Mouse (Mus musculus) C2C12 (cell line): ENCODE measurements around the gene Isg20l2.

Experiments used
- CEBPB ChIP-seq: IDR thresholded peaks from one replicate; pipeline ENCODE4 v1.6.1; 2011; ENCODE audit warnings: low read depth, mild to moderate bottlenecking, control low read depth, moderate library complexity
- CTCF ChIP-seq: IDR thresholded peaks from one replicate; pipeline ENCODE4 v1.5.1; 2011; ENCODE audit not compliant: control insufficient read depth, insufficient read depth, insufficient read length
- FOSL1 ChIP-seq: IDR thresholded peaks from one replicate; pipeline ENCODE4 v1.8.0; 2011; ENCODE audit warnings: mild to moderate bottlenecking, low read length; ENCODE audit not compliant: poor library complexity, insufficient read depth, severe bottlenecking
- MAX ChIP-seq: IDR thresholded peaks from one replicate; pipeline ENCODE4 v1.6.1; 2011; ENCODE audit warnings: mild to moderate bottlenecking, control low read depth
- MYOG ChIP-seq: IDR thresholded peaks from one replicate; pipeline ENCODE4 v1.6.1; 2011; ENCODE audit not compliant: control insufficient read depth, insufficient read length; ENCODE audit errors: extremely low read depth
- USF1 ChIP-seq: IDR thresholded peaks from one replicate; pipeline ENCODE4 v1.6.1; 2011; ENCODE audit warnings: low read depth, mild to moderate bottlenecking, control low read depth, moderate library complexity

DNA sequence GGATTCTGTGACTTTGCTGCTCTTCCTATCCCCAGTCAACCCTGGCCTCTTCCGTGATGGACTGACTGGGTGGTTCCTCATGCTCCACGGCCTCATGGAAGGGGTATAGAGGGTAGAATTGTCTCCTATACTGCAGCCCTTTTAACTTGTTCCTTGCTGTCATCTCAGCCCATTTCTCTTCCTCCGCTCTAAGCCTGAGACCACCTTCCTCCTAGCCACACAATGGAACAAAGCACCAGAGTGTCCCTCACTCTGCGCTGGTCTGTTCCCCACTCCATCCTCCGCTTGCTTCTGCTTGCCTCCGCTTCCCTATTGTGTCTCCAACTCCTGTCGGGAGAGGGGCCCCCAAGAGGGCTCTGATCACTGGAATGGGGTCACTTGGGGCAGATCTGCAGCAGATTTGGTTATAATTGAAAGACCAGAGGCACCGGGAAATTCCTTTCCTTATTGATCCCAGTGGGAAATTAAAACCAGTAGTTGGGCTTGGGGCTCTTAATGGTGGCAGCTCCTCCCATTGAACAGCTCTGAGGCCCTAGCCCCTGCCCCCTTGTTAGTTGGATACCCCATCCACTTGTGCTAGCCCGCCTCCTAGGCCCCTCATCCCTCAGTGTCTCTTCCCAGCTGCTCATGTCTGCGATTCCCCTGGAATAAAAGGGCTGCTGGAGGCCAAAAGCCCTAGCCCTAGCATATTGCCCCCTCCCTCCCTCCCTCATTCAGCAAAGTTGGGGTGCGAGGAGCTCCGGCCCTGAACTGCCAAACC is 15.8 kb downstream of the Isg20l2 start:
- no peak for TF ChIP-seq MYOG
- no peak for TF ChIP-seq CTCF
- TF ChIP-seq USF1: no peak
- TF ChIP-seq CEBPB: no peak
- TF ChIP-seq MAX: no peak
- TF ChIP-seq FOSL1: no peak
